Mouse (Mus musculus) CH12F3 (cell line): ENCODE results near the gene Vapb.

ENCODE experiments used
- in situ Hi-C: fragments of 300-500 bp; cut with MboI; formaldehyde crosslinking; loops from 2 replicates; pipeline ENCODE4 v1.14.3; 2020; ENCODE audit warnings: low sequenced_read_pairs

Gene Vapb

GRCm38 (mm10) chr2:173734426-173734825, 2.9 kb upstream of the Vapb start:
- in situ Hi-C loops: no loop called here

DNA sequence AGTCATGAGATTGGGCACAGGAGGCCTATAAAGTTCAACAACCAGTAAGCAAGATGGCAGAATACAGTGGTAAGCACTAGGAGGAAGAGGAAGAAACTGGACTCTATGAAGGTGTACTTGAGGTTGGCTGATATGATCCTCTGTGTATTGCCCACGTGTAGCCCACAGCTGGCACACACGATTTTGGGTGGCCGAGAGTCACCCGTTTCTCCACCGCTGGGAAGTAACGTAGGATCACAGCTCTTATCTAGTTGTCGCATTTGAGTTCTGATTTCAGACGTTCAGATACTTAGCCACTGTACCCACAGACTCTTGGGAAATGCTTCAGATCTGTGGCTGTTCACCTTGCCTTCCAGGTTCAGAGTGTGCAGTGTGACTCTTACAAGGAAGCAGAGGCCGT, 921 bp downstream of the Vapb start:
- in situ Hi-C loops: no loop called here

GRCm38 (mm10) chr2:173739107-173739506, 1.8 kb downstream of the Vapb start:
- in situ Hi-C loops: no loop called here

GRCm38 (mm10) chr2:173742090-173742489, 4.8 kb downstream of the Vapb start:
- in situ Hi-C loops: no loop called here

GRCm38 (mm10) chr2:173742744-173743143, 5.4 kb downstream of the Vapb start:
- in situ Hi-C loops: no loop called here

DNA sequence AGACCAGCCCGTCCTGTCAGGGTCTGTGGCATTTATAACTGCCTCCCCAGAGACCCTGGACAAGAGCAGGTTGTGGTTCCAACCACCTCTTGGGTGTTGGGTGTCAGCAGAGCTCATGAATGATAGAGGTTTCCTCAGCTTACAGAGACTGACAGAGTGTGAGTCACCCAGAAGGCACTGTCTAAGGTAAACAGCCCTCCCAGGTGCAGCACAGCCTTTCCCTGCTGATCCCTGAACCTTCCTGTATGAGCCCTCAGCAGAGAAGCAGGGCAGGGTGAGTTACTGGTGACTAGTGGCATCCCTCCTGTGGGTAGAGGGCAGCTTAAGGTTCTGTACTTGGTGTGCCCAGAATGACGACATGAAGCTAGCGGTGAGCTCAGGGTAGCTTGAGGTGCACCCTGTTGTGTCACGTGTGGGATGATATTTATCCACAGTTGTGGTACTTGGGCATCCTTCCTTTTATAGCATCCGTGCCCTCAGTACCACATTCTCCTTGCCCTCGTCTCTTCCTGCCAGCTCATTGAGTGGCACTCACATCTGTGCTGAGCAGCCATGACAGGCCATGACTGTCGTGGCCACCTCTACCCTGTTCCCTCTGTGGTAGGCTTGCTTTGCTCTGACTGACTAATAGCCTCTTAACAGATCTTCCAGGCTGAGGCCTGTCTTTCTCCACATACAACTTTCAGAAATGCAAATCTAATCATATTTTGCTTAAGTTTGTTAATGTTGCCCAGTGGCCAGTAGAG, 6.9 kb downstream of the Vapb start:
- in situ Hi-C loops: no loop called here

- in situ Hi-C loops: no loop called here
Measured at GRCm38 (mm10) chr2:173748961-173749659, 11.8 kb downstream of the Vapb start.

GRCm38 (mm10) chr2:173755433-173756144, 18.3 kb downstream of the Vapb start:
- in situ Hi-C loops: no loop called here

- in situ Hi-C loops: no loop called here
Measured at GRCm38 (mm10) chr2:173757624-173758155, 20.4 kb downstream of the Vapb start.

GRCm38 (mm10) chr2:173760607-173761006, 23.3 kb downstream of the Vapb start:
- in situ Hi-C loops: no loop called here

DNA sequence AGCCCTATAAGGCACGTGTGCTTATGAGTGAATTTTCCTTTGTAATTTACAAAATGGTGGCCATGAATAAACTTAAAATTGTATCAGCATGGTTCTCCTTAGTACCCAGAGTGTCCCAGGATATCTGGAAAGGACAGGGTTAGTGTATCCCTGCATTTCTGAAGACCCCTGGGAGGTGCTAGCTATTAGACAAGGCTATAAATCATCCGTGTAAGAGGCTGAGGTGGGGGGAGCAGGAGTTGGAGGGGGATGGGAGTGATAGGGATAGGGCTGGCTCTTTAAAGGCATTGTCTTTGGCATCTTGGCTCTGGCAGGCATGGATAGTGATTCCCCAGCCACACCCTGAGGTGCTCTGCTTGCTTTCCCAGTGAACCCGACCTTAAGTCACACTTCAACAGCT, 27.3 kb downstream of the Vapb start:
- in situ Hi-C loops: no loop called here

DNA sequence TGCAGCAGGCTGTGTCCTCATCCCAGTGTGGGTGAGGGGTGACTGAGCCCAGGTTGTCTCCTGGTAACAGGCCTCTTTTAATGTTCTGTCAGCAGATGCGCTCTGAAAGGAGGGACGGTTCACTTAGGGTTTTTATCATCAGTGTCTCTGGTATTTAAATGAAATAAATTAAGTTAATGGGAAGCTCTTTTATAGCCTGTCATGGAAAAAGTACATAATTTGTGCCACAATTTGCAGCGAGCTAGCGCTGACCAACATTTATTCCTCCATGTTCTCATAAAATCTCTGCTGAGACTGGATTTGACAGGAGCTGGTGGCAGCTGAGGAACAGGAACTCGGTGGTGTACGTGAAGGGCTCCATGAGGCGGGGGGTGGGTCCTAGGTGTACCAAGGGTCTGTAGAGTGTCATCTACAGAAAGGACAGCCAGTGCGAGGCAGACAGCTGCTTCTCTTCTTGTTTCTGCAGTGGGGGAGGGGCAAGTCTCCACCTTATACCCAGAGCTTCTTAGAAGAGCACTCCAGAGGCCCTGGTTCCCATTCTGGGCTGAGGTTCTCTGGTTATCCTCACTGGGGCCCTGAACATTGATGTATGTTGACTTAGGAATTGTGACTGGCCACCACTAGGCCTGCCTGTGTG, 30.8 kb downstream of the Vapb start:
- in situ Hi-C loops: no loop called here

- in situ Hi-C loops: no loop called here
Measured at GRCm38 (mm10) chr2:173769183-173769582, 31.9 kb downstream of the Vapb start.

- in situ Hi-C loops: no loop called here
Measured at GRCm38 (mm10) chr2:173770620-173771019, 33.3 kb downstream of the Vapb start.

DNA sequence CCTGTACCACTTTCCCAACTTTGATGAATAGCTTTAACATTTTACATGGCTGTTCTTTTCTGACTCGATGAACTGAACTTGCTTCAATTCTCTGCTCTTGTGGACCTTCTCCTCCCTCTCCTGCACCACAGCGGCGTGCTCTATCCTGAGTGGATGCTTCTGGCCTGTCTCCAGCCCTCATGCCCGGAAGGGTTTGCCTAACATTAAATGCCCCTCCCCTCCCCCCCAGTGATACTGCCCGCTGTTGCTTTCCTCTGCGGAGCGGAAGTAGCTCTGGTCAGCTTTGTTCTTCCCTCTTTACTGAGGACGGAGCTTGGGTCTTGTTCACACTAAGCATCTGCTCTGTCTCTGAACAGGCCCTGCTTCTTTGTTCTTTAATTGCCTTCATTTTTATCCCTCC, 34.4 kb downstream of the Vapb start:
- in situ Hi-C loops: no loop called here

DNA sequence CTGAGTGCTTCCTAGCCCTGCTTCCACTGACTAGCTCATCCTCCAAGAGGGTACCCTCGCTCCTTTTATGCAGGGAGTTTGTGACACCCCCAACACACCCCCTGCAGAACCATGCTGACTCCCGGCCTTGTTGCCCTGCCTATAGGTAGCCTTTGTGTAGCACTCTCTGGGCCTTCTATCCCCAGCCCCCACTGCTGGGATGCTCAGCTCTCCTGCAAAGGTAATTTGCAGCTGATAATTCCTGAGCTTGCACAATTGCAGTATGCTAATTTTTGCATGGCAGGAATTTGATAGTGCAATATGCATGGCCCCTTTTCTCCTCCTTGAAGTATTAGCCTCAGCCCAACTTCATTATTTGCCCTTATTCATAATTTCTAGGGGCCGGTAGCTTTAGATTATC, 38.2 kb downstream of the Vapb start:
- in situ Hi-C loops: no loop called here

DNA sequence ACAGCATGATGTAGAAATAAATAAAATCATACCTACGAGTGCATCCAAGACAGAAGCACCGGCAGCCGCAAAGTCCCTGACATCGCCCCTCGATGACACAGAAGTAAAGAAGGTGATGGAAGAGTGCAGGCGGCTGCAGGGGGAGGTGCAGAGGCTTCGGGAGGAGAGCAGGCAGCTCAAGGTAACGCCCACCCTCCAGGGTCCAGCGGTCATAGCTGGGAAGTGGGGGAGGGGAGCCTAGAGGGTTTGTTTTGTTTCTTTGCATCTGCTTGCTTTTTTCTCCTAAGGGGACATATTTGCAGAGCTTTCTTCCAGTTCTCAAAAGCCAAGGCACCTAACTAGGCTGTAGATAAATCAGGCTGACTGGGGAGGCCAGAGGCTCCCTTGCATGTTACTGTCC, 38.8 kb downstream of the Vapb start:
- in situ Hi-C loops: no loop called here

DNA sequence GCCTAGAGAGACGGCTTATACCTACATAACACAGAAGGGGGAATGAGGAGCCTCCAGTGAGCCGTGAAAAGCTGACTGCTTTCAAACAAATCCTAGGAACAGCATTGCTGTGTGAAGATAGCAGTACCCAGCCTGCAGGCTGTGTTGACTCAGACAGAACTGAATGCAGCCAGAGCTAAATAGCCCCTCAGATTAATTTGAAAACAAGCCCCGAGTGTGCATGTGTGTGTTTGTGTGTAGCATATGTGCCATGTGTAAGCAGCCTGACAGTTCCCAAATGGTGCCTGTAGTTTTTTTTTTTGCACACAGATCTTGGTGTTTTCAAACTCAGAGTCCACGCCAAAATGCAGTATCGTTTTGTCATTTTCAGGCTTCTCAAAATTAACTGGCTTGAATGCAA, 43.6 kb downstream of the Vapb start:
- in situ Hi-C loops: no loop called here

DNA sequence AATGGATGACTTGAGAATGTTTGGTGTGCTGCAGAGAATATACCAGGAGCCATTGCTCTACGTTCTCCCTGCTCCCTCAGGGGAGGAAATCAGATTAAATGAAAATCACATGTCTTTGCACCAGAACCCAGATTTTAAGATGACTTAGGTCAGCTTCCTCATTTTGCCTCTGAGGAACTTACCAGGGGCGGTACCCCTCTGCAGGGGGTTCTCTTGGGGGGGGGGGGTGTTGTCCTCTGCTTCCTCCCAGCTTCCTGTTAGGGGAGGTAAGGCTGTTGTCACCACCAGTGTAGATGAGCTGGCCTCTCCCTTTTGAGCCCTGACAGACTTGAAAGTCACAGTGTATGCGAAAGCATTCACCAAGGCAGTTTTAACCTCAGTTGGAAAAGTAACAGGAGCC, 47.1 kb downstream of the Vapb start:
- in situ Hi-C loops: no loop called here

- in situ Hi-C loops: no loop called here
Measured at GRCm38 (mm10) chr2:173784884-173785283, 47.6 kb downstream of the Vapb start.
